Mouse (Mus musculus): ENCODE results near the gene Fcer1g.

DNA sequence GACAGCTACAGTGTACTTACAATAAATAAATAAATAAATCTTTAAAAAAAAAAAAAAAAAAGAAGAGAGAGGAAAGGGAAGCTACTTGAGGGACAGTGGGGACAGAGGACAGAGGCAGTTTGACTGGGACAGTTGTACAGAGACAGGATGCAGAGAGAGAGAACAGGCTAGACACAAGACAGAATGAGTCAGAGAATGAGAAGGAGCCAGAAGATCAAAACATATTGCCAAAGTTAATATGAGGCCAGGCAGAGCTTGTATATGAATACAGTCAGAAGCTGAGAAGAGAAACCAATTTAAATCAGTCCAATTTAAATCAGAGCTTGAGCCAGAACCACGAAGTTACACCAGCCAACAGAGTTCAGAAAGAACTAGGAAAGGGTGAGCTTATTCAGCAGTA, 34.2 kb upstream of the Fcer1g start:
- TF ChIP-seq POLR2A (IDR thresholded peaks at IDR 0.05; ENCODE audit: extremely low read depth, insufficient read depth, low read length): no peak
- no peak for TF ChIP-seq CTCF (IDR thresholded peaks at IDR 0.05; ENCODE audit: extremely low read depth, insufficient read depth, low read length)

Measured in cortical plate, adult 2 months (tissue).